Mouse (Mus musculus) liver, embryonic 14.5 days (tissue): ENCODE data around the gene Cpped1. TPM values are rescaled to one million over a fixed set of nuclear protein-coding genes. Genes with fewer than 3 reads are reported as not detected.

ENCODE experiments used
- ATAC-seq: fragments of 200-750 bp; cut with Nextera tagmentation; 2 replicates; pipeline ENCODE4 v1.8.0; 2017; ENCODE audit warnings: moderate number of reproducible peaks, mild to moderate bottlenecking, moderate library complexity; ENCODE audit not compliant: insufficient read depth
- DNase-seq, 3 experiments: peaks; one replicate each; pipeline ENCODE4 v3.0.0-alpha.2; 2012 to 2013; ENCODE audit warnings: low read depth in 3 of 3, low spot score in 3 of 3
- H3K27ac ChIP-seq: fragments of 300-500 bp; sonication (generic); 2 replicates; pipeline ENCODE4 v1.5.1; 2014; ENCODE audit warnings: moderate library complexity, mild to moderate bottlenecking, control low read depth, inconsistent platforms
- H3K27me3 ChIP-seq: fragments of 300-500 bp; sonication (generic); 2 replicates; pipeline ENCODE4 v1.6.1; 2014; ENCODE audit warnings: mild to moderate bottlenecking, low read length, moderate library complexity; ENCODE audit not compliant: control insufficient read depth, insufficient read depth
- H3K36me3 ChIP-seq: fragments of 300-500 bp; sonication (generic); replicated peaks from 2 replicates; pipeline ENCODE4 v1.6.1; 2014; ENCODE audit warnings: low read depth; ENCODE audit not compliant: control insufficient read depth, insufficient read depth
- H3K4me1 ChIP-seq, 2 experiments: fragments of 200-500 bp in 1 of 2; fragments of 300-500 bp in 1 of 2; sonication (generic) in 1 of 2; replicated peaks; 2 replicates each; pipeline ENCODE4 v1.6.1; 2012 to 2014; ENCODE audit warnings: antibody characterized with exemption in 1 of 2, inconsistent platforms in 1 of 2, low read length in 1 of 2; ENCODE audit not compliant: control insufficient read depth in 2 of 2, insufficient read depth in 2 of 2
- H3K4me2 ChIP-seq: fragments of 300-500 bp; sonication (generic); 2 replicates; pipeline ENCODE4 v1.6.1; 2014; ENCODE audit warnings: low read depth, mild to moderate bottlenecking, control low read depth, moderate library complexity
- H3K4me3 ChIP-seq, 2 experiments: fragments of 200-500 bp in 1 of 2; fragments of 300-500 bp in 1 of 2; sonication (generic) in 1 of 2; 2 replicates each; pipeline ENCODE4 v1.5.1; 2012 to 2014; ENCODE audit warnings: low read depth in 2 of 2, low read length in 2 of 2, mild to moderate bottlenecking in 2 of 2, control low read depth in 1 of 2, inconsistent platforms in 1 of 2, moderate library complexity in 1 of 2; ENCODE audit not compliant: insufficient read depth in 1 of 2
- H3K9ac ChIP-seq: fragments of 300-500 bp; sonication (generic); replicated peaks from 2 replicates; pipeline ENCODE4 v1.6.1; 2014; ENCODE audit warnings: mild to moderate bottlenecking, control low read depth, moderate library complexity
- H3K9me3 ChIP-seq: fragments of 300-500 bp; sonication (generic); 2 replicates; pipeline ENCODE4 v1.6.1; 2016; ENCODE audit warnings: low read length, mixed read lengths; ENCODE audit not compliant: control insufficient read depth
- CTCF ChIP-seq: IDR thresholded peaks from 2 replicates; pipeline ENCODE4 v1.5.1; 2016; ENCODE audit warnings: antibody characterized with exemption, low read depth, control low read depth
- EP300 ChIP-seq: IDR thresholded peaks from 2 replicates; pipeline ENCODE4 v1.6.1; 2016; ENCODE audit warnings: antibody characterized with exemption, low read depth
- WGBS: fragments of 180-500 bp; shearing (Covaris S2); extraction: QIAGEN DNeasy Blood & Tissue Kit; methylation state at CpG from one replicate; pipeline ENCODE4 v1.1.7; 2014; ENCODE audit not compliant: insufficient replicate concordance; 5-methylcytosine and 5-hydroxymethylcytosine counted together
- polyA plus RNA-seq, 2 experiments: library from polyadenylated mRNA; depleted of rRNA in 1 of 2; stranded (reverse) in 1 of 2; unstranded in 1 of 2; fragments of >200 nt; fragmentation: Nextera tagmentation in 1 of 2; extraction: Ambion mirVana in 1 of 2; gene quantifications; 2 replicates each; pipeline versions ENCODE4 v1.2.1 to v1.2.3; 2012 to 2014

Gene Cpped1
- polyA plus RNA-seq, 2 experiments: 6.1 to 13.0 TPM

GRCm38 (mm10) chr16:11772318-11772717 lies 136.9 kb downstream of the Cpped1 start:
- TF ChIP-seq EP300 (no peak), CTCF (no peak)
- no peak overlapping the region for H3K9ac ChIP-seq
- no peak overlapping the region for H3K27ac ChIP-seq
- no peaks in the 10 kb centered on the region for H3K9me3 ChIP-seq
- H3K36me3 ChIP-seq: no peaks in the 10 kb centered on the region
- 53% methylated on average over 2 of the region's 2 CpGs for WGBS
- H3K4me1 ChIP-seq: no peaks in the 10 kb centered on the region
- no peaks in the 10 kb centered on the region for H3K27me3 ChIP-seq
- ATAC-seq (no peak), DNase-seq (no peak)
- no peak overlapping the region for H3K4me2 ChIP-seq
- no peak overlapping the region for H3K4me3 ChIP-seq

GRCm38 (mm10) chr16:11757951-11758350 lies 151.3 kb downstream of the Cpped1 start:
- H3K4me3 ChIP-seq: no peak overlapping the region
- H3K27ac ChIP-seq: no peak overlapping the region
- H3K4me2 ChIP-seq: no peak overlapping the region
- no peak overlapping the region for H3K9ac ChIP-seq
- DNase-seq (no peak), ATAC-seq (no peak)
- no peaks in the 10 kb centered on the region for H3K36me3 ChIP-seq
- H3K9me3 ChIP-seq: no peaks in the 10 kb centered on the region
- TF ChIP-seq CTCF: no peak
- TF ChIP-seq EP300: no peak
- no peaks in the 10 kb centered on the region for H3K4me1 ChIP-seq
- H3K27me3 ChIP-seq: no peaks in the 10 kb centered on the region
- 71% methylated on average over 7 of the region's 7 CpGs for WGBS

- no peak overlapping the region for H3K27ac ChIP-seq
- H3K36me3 ChIP-seq: no peaks in the 10 kb centered on the region
- H3K9me3 ChIP-seq: no peaks in the 10 kb centered on the region
- H3K4me2 ChIP-seq: no peak overlapping the region
- no peaks in the 10 kb centered on the region for H3K4me1 ChIP-seq
- no peak for ATAC-seq
- DNase-seq: no peak
- H3K4me3 ChIP-seq: no peak overlapping the region
- H3K27me3 ChIP-seq: no peaks in the 10 kb centered on the region
- TF ChIP-seq EP300 (no peak), CTCF (no peak)
- no peak overlapping the region for H3K9ac ChIP-seq
- WGBS: 67% methylated on average over 8 of the region's 8 CpGs
Observed at GRCm38 (mm10) chr16:11757471-11757870, 151.8 kb downstream of the Cpped1 start.

- no peak for ATAC-seq
- H3K4me2 ChIP-seq: no peak overlapping the region
- no peak overlapping the region for H3K9ac ChIP-seq
- H3K9me3 ChIP-seq: no peaks in the 10 kb centered on the region
- H3K4me3 ChIP-seq: no peak overlapping the region
- no peaks in the 10 kb centered on the region for H3K27me3 ChIP-seq
- no peaks in the 10 kb centered on the region for H3K4me1 ChIP-seq
- H3K27ac ChIP-seq: no peak overlapping the region
- no peak for DNase-seq
- WGBS: 36% methylated on average over 1 of the region's 1 CpGs
- TF ChIP-seq CTCF: no peak
- no peak for TF ChIP-seq EP300
- H3K36me3 ChIP-seq: no peaks in the 10 kb centered on the region
Observed at GRCm38 (mm10) chr16:11756598-11757245, 152.5 kb downstream of the Cpped1 start.

- Histone ChIP-seq H3K27ac (no peak overlapping the region), H3K4me2 (no peak overlapping the region), H3K27me3 (no peaks in the 10 kb centered on the region), H3K4me1 (no peaks in the 10 kb centered on the region), H3K36me3 (no peaks in the 10 kb centered on the region), H3K9me3 (no peaks in the 10 kb centered on the region), H3K9ac (no peak overlapping the region), H3K4me3 (no peak overlapping the region)
- 62% methylated on average over 9 of the region's 9 CpGs for WGBS
- TF ChIP-seq EP300 (no peak), CTCF (no peak)
- ATAC-seq: no peak
- DNase-seq: no peak
Observed at GRCm38 (mm10) chr16:11755281-11756066, 153.8 kb downstream of the Cpped1 start.
